Comparison of ENCODE assay signal across 7 mouse cellular contexts in the genomic region with DNA sequence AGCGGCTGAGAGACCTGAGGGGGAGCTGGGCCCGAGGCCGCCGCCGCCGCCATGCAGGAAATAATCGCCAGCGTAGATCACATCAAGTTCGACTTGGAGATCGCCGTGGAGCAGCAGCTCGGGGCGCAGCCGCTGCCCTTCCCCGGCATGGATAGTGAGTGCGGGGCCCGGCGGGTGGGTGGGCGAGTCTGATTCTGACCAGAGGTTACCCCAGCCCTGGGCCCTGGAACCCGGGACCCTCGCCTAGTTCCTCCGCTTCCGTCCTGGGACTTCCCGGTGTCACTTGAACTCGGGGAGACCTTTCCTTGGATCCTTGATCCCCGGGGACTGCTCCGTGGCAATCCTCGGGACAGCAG. TPM values are rescaled to one million over a fixed set of nuclear protein-coding genes. Genes with fewer than 3 reads are reported as not detected.
A peak's percentile ranks its signal among the peaks of the same experiment; 100 is the strongest.
DNase-seq lines count a peak whose midpoint lies in the region; ATAC-seq lines count a peak whose summit lies in the region.

No protein-coding gene starts in this region.

- WGBS in lung, embryonic 16.5 days: under 1% methylated on average over 27 of the region's 28 CpGs
- under 1% methylated on average over 25 of the region's 28 CpGs for WGBS in limb, embryonic 13.5 days
- WGBS in stomach, embryonic 14.5 days: under 1% methylated on average over 28 of the region's 28 CpGs

- H3K4me3 ChIP-seq in lung, embryonic 16.5 days (ENCODE audit: low read length): peak overlapping the region; percentile 80
- H3K4me3 ChIP-seq in limb, embryonic 13.5 days: peak overlapping the region; percentile 92
- H3K4me3 ChIP-seq in stomach, embryonic 14.5 days (ENCODE audit: low read depth, low read length): peak overlapping the region; percentile 89

- H3K36me3 ChIP-seq in lung, embryonic 16.5 days (ENCODE audit: control insufficient read depth, insufficient read depth, low read length): peaks cover 9% of the 10 kb centered on the region
- H3K36me3 ChIP-seq in limb, embryonic 13.5 days: peaks cover 56% of the 10 kb centered on the region
- H3K36me3 ChIP-seq in stomach, embryonic 14.5 days (ENCODE audit: control insufficient read depth, insufficient read depth, low read length): peaks cover 36% of the 10 kb centered on the region

- peak overlapping the region; percentile 68 for H3K27ac ChIP-seq in lung, embryonic 16.5 days (ENCODE audit: low read length)
- peak overlapping the region; percentile 49; the same call in 1 of the 2 replicates for H3K27ac ChIP-seq in limb, embryonic 13.5 days
- peak overlapping the region; percentile 76 for H3K27ac ChIP-seq in stomach, embryonic 14.5 days (ENCODE audit: low read length)

- no peaks in the 10 kb centered on the region for H3K27me3 ChIP-seq in lung, embryonic 16.5 days (ENCODE audit: control insufficient read depth, insufficient read depth, low read depth, low read length)
- no peaks in the 10 kb centered on the region for H3K27me3 ChIP-seq in limb, embryonic 13.5 days
- H3K27me3 ChIP-seq in stomach, embryonic 14.5 days (ENCODE audit: control insufficient read depth, insufficient read depth, low read length): no peaks in the 10 kb centered on the region

- peaks cover 19% of the 10 kb centered on the region for H3K4me1 ChIP-seq in lung, embryonic 16.5 days (replicated peaks; ENCODE audit: control insufficient read depth, insufficient read depth, low read length)
- H3K4me1 ChIP-seq in limb, embryonic 13.5 days: peaks cover 22% of the 10 kb centered on the region
- peaks cover 11% of the 10 kb centered on the region; the same call in 1 of the 2 replicates for H3K4me1 ChIP-seq in stomach, embryonic 14.5 days (ENCODE audit: control insufficient read depth, insufficient read depth, low read length)

- no peak for DNase-seq in lung, postnatal 10 days
- DNase-seq in layer of hippocampus, adult 9-10 months (ENCODE audit: low spot score): no peak

- H3K9me3 ChIP-seq in lung, embryonic 16.5 days (ENCODE audit: control insufficient read depth, low read length): no peaks in the 10 kb centered on the region
- no peaks in the 10 kb centered on the region for H3K9me3 ChIP-seq in limb, embryonic 13.5 days
- no peaks in the 10 kb centered on the region for H3K9me3 ChIP-seq in stomach, embryonic 14.5 days (ENCODE audit: control insufficient read depth, low read depth, low read length)

- H3K9ac ChIP-seq in lung, embryonic 16.5 days (ENCODE audit: low read length): peak overlapping the region; percentile 91
- peak overlapping the region; percentile 95 for H3K9ac ChIP-seq in limb, embryonic 13.5 days
- peak overlapping the region; percentile 93 for H3K9ac ChIP-seq in stomach, embryonic 14.5 days (replicated peaks; ENCODE audit: low read depth, low read length)

- peak; percentile 51 for ATAC-seq in lung, embryonic 16.5 days (ENCODE audit: low read depth)
- ATAC-seq in erythroid progenitor cell, adult 5-6 weeks (replicated peaks; ENCODE audit: low FRiP score, poor library complexity, severe bottlenecking): peak; percentile 22
- peak; percentile 61 for ATAC-seq in limb, embryonic 13.5 days (ENCODE audit: low FRiP score, low read depth)
- ATAC-seq in stomach, embryonic 14.5 days (ENCODE audit: insufficient number of reproducible peaks, insufficient read depth, low FRiP score, low read depth): peak; percentile 44
- no peak for ATAC-seq in granulocyte monocyte progenitor cell, adult 5-6 weeks (replicated peaks; ENCODE audit: poor library complexity, severe bottlenecking)

- peak overlapping the region; percentile 83 for H3K4me2 ChIP-seq in lung, embryonic 16.5 days (ENCODE audit: low read depth, low read length)
- peak overlapping the region; percentile 94 for H3K4me2 ChIP-seq in limb, embryonic 13.5 days (replicated peaks)
- H3K4me2 ChIP-seq in stomach, embryonic 14.5 days (replicated peaks; ENCODE audit: low read depth, low read length): peak overlapping the region; percentile 91

RNA-seq across cellular contexts. Expression of a gene that starts 0.3 kb away (rescaled TPM):
- 49.1 and 50.4 TPM in 2 replicates for polyA plus RNA-seq in lung, embryonic 16.5 days (2015; fragmentation: Nextera tagmentation; extraction: Ambion mirVana)
- total RNA-seq in erythroid progenitor cell, adult 5-6 weeks (2015; ENCODE audit: low replicate concordance): 29.8 and 37.8 TPM in 2 replicates
- total RNA-seq in erythroid progenitor cell, adult 5-6 weeks (2017; ENCODE audit: low replicate concordance): 33.1 and 36.8 TPM in 2 replicates
- 55.6 and 58.1 TPM in 2 replicates for polyA plus RNA-seq in limb, embryonic 13.5 days (2015; fragmentation: Nextera tagmentation; extraction: Ambion mirVana)
- 26.4 and 28.2 TPM in 2 replicates for polyA plus RNA-seq in stomach, embryonic 14.5 days (2014; fragmentation: Nextera tagmentation; extraction: Ambion mirVana)
- total RNA-seq in granulocyte monocyte progenitor cell, adult 5-6 weeks (2014; fragmentation: Nextera tagmentation): 42.2 and 45.3 TPM in 2 replicates
- 47.9 and 51.3 TPM in 2 replicates for total RNA-seq in granulocyte monocyte progenitor cell, adult 5-6 weeks (2017)

RNA-seq across cellular contexts. Expression of a gene that starts 0.4 kb away (rescaled TPM):
- polyA plus RNA-seq in lung, embryonic 16.5 days (2015; fragmentation: Nextera tagmentation; extraction: Ambion mirVana): 15.7 and 15.9 TPM in 2 replicates
- total RNA-seq in erythroid progenitor cell, adult 5-6 weeks (2015; ENCODE audit: low replicate concordance): 4.2 and 13.7 TPM in 2 replicates
- 8.1 and 8.5 TPM in 2 replicates for total RNA-seq in erythroid progenitor cell, adult 5-6 weeks (2017; ENCODE audit: low replicate concordance)
- 19.2 and 20.2 TPM in 2 replicates for polyA plus RNA-seq in limb, embryonic 13.5 days (2015; fragmentation: Nextera tagmentation; extraction: Ambion mirVana)
- polyA plus RNA-seq in stomach, embryonic 14.5 days (2014; fragmentation: Nextera tagmentation; extraction: Ambion mirVana): 11.4 and 12.1 TPM in 2 replicates
- total RNA-seq in granulocyte monocyte progenitor cell, adult 5-6 weeks (2014; fragmentation: Nextera tagmentation): 9.3 and 10.5 TPM in 2 replicates
- 12.8 and 14.7 TPM in 2 replicates for total RNA-seq in granulocyte monocyte progenitor cell, adult 5-6 weeks (2017)

RNA-seq across cellular contexts. Expression of a gene that starts 24.6 kb away (rescaled TPM):
- polyA plus RNA-seq in lung, embryonic 16.5 days (2015; fragmentation: Nextera tagmentation; extraction: Ambion mirVana): 672 and 734 TPM in 2 replicates
- 185 and 225 TPM in 2 replicates for total RNA-seq in erythroid progenitor cell, adult 5-6 weeks (2015; ENCODE audit: low replicate concordance)
- 43.9 and 68.5 TPM in 2 replicates for total RNA-seq in erythroid progenitor cell, adult 5-6 weeks (2017; ENCODE audit: low replicate concordance)
- 649 and 683 TPM in 2 replicates for polyA plus RNA-seq in limb, embryonic 13.5 days (2015; fragmentation: Nextera tagmentation; extraction: Ambion mirVana)
- 576 and 654 TPM in 2 replicates for polyA plus RNA-seq in stomach, embryonic 14.5 days (2014; fragmentation: Nextera tagmentation; extraction: Ambion mirVana)
- 372 and 531 TPM in 2 replicates for total RNA-seq in granulocyte monocyte progenitor cell, adult 5-6 weeks (2014; fragmentation: Nextera tagmentation)
- total RNA-seq in granulocyte monocyte progenitor cell, adult 5-6 weeks (2017): 127 and 170 TPM in 2 replicates

RNA-seq across cellular contexts. Expression of a gene that starts 27.1 kb away (rescaled TPM):
- polyA plus RNA-seq in lung, embryonic 16.5 days (2015; fragmentation: Nextera tagmentation; extraction: Ambion mirVana): 178 and 181 TPM in 2 replicates
- total RNA-seq in erythroid progenitor cell, adult 5-6 weeks (2015; ENCODE audit: low replicate concordance): 91.0 and 168 TPM in 2 replicates
- total RNA-seq in erythroid progenitor cell, adult 5-6 weeks (2017; ENCODE audit: low replicate concordance): 128 and 139 TPM in 2 replicates
- polyA plus RNA-seq in limb, embryonic 13.5 days (2015; fragmentation: Nextera tagmentation; extraction: Ambion mirVana): 218 and 225 TPM in 2 replicates
- 186 and 191 TPM in 2 replicates for polyA plus RNA-seq in stomach, embryonic 14.5 days (2014; fragmentation: Nextera tagmentation; extraction: Ambion mirVana)
- total RNA-seq in granulocyte monocyte progenitor cell, adult 5-6 weeks (2014; fragmentation: Nextera tagmentation): 108 and 163 TPM in 2 replicates
- 194 and 205 TPM in 2 replicates for total RNA-seq in granulocyte monocyte progenitor cell, adult 5-6 weeks (2017)

RNA-seq across cellular contexts. Expression of a gene that starts 27.2 kb away (rescaled TPM):
- polyA plus RNA-seq in lung, embryonic 16.5 days (2015; fragmentation: Nextera tagmentation; extraction: Ambion mirVana): 78.0 and 94.0 TPM in 2 replicates
- 33.5 and 34.4 TPM in 2 replicates for total RNA-seq in erythroid progenitor cell, adult 5-6 weeks (2015; ENCODE audit: low replicate concordance)
- total RNA-seq in erythroid progenitor cell, adult 5-6 weeks (2017; ENCODE audit: low replicate concordance): 85.3 and 103 TPM in 2 replicates
- polyA plus RNA-seq in limb, embryonic 13.5 days (2015; fragmentation: Nextera tagmentation; extraction: Ambion mirVana): 137 and 139 TPM in 2 replicates
- polyA plus RNA-seq in stomach, embryonic 14.5 days (2014; fragmentation: Nextera tagmentation; extraction: Ambion mirVana): 102 and 111 TPM in 2 replicates
- total RNA-seq in granulocyte monocyte progenitor cell, adult 5-6 weeks (2014; fragmentation: Nextera tagmentation): 59.3 and 90.3 TPM in 2 replicates
- total RNA-seq in granulocyte monocyte progenitor cell, adult 5-6 weeks (2017): 92.6 and 159 TPM in 2 replicates
